Mouse (Mus musculus) R1 (cell line): ENCODE data around the gene Them7.

ENCODE experiments used
- DNase-seq: peaks from one replicate; pipeline ENCODE4 v3.0.0-alpha.2; 2018; ENCODE audit warnings: low read depth, low spot score

The Them7 gene

DNA sequence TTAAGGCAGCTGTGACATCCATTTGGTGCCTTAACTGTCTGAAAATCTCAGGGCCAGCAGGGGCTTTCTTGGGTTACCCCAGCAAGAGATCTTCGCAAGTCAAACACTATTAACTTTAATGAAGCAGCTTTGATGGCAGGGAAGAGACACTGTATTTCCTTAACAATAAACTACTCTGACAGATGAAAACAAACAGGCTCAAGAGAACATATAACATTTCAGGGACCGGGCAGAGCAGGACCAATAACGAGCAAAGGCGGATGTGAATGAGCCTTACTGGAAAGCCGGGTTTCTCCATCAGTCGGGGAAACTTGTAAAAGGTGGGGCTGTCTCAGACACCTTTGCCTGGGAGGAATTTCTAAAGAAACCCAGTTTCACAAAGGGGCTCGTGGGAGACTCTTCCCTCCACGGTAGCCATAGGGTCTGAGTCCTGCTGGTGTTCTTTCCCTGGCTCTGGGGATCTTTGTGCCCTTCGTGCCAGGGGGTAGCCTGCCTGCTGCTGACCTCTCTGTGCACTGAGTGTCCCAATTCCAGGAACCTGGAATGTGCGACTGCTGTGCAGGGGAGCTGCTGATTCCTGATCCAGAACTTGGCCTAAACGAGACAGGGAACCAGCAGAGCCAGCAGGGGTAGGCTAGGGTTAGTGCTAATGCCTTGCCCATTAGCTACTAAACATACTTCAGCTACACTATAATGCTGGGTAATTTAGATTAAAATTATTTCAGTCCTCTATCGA lies 11.4 kb downstream of the Them7 start:
- no peak for DNase-seq

DNA sequence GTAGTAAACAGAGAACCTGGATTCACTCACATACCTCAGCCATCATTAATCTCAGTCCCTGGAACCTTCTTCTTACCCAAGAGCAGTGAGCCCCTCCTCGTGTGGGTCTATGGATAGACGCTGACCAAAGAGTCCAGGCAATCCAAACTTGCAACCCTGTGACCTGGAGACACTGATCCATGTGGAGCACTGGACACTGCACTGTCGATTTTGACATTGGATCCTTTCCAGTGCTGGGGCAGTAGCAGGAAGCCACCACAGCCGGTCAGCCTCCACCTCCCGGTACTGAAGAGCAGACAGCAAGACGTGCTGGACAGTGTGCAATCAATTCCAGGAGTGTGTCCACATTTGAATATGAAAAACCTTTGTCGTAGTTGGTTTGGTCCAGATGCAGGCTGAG lies 13.3 kb downstream of the Them7 start:
- DNase-seq: no peak

DNA sequence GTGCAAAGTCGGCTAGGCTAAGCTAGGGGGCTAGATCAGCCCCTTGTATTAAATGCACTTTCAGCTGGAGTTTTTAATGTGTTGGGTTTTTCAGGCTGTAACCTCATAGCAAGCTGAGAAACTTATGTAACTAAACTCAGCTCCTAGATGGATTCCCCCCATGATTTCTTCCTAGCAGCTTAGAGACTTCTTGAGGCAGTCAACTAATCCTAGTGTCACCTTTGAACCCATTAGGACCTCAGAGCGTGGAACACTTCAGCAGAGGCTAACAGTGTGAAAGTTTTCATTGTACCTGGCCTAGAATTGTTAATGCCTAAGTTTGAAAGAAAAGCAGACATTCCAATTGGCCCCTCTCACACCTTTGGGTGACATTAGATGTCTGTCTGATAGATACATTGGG lies 13.7 kb downstream of the Them7 start:
- no peak for DNase-seq

DNA sequence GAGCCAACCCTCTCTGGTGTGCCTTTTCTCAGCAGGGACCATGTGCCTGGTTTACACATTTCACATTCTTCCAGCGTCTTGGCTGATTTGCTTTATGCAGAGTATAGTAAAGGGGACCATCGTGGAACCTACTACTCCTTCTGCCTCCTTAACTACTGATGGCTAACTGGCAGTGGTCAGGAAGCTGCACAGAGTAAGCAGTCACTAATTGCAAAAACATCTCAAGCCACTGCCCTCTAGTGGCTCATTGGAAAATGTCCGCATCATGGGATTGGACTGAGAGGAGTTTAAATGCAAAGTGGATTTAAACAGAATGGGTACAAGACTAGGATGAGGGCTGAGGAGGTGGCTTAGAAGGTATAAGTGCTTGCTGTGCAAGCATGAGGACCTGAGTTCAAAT lies 14.7 kb downstream of the Them7 start:
- peak; percentile 64 for DNase-seq

DNA sequence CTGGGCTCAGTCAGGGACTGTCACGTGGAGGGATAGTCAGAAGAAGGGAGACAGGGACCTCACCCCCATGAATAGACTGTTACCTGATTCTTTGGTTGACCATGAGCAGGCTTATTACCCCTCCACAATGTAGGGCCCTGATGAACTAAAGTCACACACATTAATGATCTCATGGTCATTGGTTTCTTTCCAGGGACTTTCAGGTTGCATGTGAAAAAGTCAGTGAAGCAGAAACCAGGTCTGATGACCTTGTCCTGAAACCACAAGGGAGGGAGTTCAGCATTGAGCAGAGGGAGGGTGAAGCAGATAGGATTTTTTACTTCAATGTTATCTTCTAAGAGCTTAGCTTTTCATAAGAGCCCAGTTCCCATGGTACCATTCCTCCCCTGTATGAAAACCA lies 16.5 kb downstream of the Them7 start:
- no peak for DNase-seq

DNA sequence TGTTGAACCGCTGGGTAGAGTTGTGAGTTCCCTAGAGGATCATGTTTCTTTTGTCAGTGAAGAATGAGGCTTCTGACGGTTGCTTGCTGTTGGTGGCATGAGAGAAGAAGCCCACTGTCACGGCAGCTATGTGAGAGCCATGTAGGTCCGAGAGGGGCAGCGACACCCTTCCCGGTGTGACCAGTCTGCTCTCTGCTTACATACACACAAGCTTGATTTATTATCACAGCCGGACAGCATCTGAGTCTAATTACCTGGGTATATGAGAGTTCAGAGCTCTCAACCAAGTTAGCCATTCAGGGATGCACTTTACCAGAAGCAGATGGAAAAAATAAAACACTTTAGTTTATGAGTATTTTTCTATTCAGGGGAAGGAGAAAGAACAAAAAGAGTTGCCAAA lies 18.8 kb downstream of the Them7 start:
- no peak for DNase-seq

DNA sequence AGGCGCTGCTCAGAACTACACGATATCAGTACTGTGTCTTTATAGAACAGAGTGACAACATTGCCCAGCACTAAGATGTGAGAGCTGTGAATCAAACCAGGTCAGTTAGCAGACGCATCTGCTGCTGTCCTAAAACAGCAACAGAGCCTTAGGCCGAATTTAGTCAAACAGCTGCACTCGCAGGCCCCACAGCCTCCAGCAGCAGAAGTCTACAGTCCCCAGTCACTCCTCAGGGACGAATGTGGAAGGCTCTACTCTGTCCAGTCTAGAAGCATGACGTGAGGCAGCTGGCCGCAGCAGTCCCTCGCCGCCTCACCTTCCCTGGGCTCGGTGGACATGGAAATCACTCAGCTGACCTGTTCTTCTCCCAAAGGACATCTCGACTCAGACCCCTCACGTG lies 20.6 kb downstream of the Them7 start:
- DNase-seq: no peak

DNA sequence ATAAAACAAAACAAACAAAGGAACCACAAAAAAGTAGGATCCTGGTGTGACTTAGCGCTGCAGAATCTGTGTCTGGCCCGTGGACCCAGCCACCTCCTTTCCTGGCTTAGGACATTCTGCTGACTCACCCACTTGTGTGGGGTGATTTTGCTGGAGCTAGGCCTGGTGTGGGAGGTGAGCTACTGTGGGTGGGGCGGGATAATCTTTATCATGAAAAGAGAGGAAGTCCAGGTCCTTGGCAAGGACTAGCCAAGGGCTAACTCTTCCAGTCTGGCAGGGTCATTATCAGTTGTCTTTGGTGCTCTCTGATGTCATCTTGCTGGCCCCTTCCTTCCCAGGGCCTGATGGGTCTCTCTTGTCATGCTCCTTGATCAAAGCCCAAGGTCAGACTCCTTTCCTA lies 27.9 kb downstream of the Them7 start:
- DNase-seq: peak; percentile 27

DNA sequence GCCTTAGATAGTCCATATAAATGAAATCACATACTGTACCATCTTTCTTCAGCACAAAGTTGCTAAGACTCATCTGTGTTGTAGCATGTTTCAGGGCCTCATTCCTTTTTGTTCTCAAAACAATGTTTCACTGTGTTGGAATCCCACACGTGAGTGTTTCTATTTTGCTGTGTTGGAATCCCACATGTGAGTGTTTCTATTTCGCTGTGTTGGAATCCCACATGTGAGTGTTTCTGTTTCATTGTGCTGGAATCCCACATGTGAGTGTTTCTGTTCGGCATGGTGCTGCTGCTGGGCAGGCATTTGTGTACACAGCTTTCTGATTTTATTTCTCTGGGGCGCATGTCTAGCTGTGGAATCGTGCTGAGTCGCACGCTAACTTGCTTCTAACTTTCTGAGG lies 28.7 kb downstream of the Them7 start:
- no peak for DNase-seq

DNA sequence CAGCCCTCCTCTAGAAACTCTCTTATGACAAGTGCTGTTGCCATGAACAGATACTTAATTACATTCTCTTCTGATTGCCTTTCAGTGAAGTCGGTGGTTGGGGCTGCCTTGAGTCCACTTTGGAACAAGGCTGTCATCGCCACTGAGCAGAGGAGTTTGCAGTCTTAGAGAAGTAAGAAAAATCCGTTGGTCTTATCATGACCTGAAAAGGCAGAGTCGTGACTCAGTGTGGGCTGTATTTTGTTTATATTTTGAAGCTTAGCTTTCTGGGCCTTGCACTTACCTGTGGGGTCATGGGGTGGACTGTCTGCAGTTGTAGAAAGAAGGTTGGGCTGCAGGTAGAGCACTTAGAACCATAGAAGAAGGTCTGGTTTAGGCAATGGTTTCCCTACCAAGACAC lies 31.3 kb downstream of the Them7 start:
- DNase-seq: no peak

DNA sequence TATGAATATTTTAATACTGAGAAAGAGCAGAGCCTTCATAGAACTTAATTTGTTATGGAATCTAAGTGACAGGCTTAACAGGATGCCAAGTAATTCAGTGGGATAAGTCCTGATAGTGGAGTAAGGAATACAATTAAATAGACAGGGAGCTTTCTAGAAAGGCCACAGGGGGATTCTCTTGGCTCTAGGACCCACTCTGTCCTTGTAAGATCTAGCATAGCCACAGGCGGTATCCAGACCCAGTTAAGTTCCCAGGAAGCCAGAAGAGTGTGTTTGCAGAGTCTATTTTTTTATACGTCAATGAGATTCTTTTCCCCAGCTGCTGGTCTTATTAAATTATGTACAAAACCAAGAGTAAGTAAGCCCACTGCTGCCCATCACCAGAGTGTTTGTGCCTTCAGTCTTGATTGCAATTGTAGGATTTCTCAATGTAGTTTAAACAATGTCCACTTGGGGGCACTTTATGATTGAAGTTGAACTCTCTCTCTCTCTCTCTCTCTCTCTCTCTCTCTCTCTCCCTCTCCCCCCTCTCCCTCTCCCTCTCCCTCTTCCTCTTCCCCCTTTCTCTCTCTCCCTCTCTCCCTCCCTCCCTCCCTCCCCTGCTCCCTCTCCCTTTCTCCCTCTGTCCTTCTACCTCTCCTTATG lies 32.4 kb downstream of the Them7 start:
- peak; percentile 21 for DNase-seq

DNA sequence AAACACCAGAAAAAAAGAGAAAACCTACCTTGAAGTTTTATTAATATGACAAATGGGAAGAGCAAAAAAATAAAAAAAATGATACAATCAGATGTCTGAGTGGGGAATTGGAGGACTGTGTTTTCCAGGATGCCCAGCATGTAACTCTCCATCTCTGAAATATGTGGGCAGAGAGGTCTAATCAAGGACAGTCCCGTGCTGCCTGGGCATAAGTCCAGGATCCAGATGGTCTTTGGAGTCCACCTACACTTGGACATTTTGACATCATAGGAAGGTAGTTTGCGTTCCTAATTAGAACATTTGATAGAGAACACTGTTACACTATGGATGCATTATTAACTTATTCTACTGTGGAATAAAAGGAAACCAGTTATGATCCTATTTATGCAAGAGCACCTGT lies 33.3 kb downstream of the Them7 start:
- DNase-seq: no peak

DNA sequence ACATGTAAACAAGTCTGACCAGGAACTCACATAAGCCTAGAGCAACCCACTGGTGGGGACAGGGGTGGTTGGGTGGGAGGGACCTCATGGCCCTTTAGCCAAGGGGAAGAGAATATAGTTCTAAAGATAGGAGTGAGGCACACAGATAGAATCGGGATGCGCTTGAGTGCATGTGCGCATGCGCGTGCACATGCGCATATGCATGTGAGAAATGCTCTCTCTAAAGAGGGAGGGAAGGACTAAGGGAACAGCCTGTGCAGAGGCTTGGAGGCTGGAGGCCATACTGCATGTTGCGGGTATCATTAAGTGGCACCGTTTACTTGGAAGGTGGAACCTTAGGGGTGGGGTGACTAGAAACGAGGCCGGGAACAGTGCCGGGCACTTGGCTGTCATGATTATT lies 37.2 kb downstream of the Them7 start:
- DNase-seq: peak; percentile 63

DNA sequence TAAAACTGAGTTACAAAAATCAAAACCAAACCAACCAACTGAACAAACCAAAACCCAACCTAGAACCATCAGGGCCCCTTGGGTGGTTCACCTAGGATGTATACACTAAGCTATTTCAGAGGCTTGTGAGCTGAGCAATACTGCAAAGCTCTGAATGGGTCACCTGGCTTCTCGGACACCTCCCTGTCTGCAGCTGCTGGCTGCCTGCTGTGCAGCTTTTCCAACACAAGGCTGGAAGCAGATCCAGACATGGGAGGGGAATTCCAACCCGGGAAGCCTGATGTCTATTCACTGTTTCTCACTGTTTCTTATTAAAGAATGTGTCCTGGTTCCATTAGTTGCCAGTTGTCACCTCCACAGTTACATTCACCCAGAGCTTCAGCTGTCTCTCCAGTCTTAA lies 39.1 kb downstream of the Them7 start:
- DNase-seq: peak; percentile 58

DNA sequence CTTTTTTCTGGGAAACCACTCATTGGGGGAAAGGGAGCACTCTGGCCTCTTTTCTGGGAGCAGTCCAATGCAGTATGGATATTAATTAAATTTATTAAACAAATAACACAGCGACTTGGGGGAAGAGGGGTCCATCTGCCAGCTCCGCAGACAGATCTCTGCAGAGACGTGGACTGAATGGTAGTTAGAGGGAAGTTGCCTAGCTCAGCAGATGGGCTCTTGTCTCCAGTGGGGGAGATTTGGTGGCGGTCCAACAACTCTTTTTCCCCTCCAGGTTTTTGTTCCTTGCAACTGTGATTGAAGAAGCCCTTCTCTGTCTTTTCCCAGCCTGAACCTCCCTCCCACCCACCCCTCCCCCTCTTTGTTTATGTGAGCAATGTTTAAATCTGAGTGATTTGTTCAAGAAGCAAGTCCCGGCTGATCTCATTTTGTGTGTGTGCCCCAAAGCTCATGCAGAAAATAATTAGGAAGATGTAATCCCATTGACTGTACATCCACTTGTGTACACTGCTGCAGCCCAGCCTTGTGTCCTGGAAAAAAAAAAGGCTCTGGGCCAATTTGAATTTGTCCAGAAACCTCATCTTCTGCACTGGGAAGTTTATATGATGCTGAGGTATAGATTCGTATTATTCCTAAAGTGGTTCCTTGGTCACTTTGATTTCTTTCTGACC lies 58.4 kb downstream of the Them7 start:
- no peak for DNase-seq

DNA sequence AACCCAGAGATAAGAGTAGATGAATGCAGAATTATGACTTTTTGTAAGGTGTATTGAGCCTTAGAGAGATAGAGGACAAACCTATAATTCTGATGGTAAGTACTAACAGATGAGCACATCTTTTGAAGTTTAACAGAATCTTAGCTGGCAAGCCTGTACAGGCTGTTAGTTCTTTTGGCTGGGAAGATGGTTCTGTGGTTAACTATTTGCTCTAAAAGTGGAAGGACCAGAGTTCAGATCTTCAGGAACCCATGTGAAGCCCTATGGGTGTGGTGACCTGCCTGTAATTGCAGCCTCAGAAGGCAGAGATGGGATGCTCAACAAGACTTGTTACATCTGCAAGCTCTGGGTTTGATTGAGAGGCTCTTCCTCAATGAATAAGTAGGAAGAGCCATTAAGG lies 59.7 kb downstream of the Them7 start:
- no peak for DNase-seq

DNA sequence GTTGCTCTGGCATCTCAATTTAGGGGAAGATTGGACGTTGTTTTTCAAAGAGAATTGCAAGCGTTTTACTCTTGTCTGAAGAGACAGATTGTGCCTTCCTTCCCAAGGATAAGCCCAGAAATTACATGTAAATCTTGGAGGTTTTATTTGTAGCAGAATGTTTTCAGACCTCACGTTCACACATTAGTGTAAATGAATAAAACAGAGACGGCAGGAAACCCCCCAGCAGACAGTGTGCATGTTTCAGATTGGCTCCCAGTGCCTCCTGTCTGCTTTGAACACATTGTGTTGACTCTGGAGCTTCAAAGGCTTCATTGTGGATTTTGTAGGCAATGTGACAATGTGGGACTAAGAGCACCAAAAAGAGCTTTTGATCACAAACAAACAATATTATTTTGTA lies 60.7 kb downstream of the Them7 start:
- DNase-seq: no peak

DNA sequence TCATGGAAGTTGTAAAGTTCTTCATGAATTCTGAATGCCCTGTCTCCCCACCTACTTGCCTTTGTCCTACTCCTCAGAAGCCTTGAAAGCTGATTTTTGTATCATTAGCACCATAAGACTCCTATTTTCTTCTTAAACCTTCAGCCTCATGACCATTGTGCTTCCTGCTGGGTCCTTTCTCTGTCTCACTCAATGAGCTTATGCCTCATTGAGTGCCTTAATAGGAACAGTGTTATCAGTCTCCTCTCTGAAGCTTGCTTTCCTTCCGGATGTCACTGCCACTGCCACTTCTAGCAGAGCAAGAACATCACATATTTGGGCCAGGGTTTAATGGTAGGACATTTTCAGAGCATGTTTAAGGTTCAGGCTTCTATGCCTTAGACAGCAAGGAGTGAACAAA lies 71.7 kb downstream of the Them7 start:
- DNase-seq: peak; percentile 10

DNA sequence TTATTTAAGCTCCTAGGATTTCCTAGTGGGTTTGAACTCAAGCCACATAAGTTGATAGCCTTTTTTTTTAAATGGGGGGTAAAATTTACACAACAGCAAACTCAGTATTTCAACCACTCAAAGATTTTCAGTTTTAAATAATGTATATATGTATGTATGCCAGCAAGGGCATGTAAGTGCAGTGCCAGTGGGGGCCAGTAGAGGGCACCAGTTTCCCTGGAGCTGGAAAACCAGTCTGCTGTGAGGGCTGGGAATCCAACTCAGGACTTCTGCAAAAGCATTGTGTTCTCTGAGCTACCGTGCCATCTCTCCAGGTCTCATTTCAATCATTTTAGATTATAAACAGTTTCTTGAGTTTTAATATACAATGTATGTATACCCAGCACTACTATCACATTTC lies 74.8 kb downstream of the Them7 start:
- peak; percentile 65 for DNase-seq

DNA sequence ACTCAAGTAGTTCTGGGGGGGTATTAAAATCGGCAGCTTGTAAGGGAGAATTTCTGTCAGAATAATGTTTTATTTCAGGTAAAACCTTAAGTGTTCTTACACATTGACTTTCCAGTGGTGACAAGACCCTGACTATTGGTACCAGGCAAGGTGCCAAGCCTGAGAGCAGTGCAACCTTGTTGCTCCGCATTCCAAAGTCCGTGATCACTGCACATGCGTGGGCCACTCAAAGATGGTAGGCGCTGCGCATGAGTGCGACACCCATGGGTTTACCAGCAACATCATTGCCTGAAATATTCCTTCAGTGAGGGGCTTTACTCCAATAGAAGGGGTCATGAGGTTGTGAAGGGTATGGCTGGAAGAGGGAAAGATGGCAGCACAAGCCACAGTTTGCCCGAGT lies 77.0 kb downstream of the Them7 start:
- no peak for DNase-seq

DNA sequence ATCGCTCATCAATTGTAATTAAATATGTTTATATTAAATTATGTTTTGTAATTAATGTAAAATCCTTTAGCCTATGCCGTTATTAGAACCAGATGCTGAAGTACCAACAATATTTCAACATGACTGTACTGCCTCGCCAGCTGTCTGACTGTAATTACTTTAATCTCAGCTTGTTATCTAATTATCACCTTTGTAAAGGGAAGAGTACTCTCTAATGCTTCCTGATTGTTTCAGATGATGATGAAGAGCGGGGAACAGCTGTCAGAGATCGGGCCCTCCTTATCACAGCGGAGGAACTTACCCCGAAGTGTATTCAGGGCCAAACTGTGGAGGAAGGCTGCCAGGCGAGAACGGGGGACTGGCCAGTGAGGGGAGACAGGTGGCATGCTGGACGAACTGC lies 77.4 kb downstream of the Them7 start:
- no peak for DNase-seq

DNA sequence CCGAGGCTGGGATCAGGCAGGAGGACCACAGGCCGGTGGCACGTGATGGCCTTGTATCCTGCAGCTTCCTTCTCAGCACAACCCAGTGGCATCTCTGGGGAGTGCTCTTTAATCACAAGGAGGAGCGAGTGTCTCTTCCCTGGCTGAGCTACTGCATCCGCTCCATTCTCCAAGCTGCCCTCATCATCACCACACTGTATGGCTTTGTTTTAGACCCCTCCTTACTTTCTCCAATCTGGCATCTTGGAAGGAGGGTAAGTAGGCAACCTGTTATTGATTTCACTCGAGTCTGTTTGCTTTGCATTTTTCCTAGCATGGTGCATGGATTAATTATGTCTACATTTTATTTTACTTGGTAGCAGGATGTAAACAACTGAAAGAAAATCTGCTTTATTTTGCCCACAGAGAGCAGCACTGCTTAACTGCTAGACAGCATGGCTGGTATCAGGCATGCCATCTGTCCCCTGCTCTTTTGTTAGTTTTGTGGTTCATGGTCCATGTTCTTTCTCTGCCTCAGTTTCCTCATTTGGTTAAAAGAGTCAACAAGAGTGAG lies 79.9 kb downstream of the Them7 start:
- DNase-seq: no peak

DNA sequence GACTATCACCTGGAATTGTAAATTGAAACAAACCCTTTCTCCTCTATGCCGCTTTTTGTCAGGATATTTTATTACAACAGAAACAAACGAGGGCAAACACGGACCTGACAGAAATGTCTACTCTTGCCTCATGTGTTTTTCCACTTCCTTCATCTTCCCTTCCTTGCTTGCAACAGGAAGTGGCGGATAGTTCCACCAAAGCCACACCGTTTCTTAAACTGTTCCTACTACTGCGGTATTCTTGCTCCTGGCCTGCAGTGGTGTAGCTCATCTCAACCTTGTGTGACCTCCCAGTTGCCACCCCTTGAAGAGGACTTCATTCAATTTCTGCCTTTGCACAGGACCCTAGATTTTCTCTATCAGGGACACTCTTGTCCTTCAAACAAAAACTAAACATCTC lies 81.8 kb downstream of the Them7 start:
- DNase-seq: no peak
